Mouse (Mus musculus): ENCODE data around the gene Maml2.

- no peak for TF ChIP-seq CTCF (IDR thresholded peaks at IDR 0.05; ENCODE audit: low read depth)
- no peak for TF ChIP-seq EP300 (IDR thresholded peaks at IDR 0.05; ENCODE audit: low read depth)
Measured at GRCm38 (mm10) chr9:13530575-13530974, 232.8 kb downstream of the Maml2 start.
